Mouse (Mus musculus): Measurements from ENCODE around the gene Mknk2. TPM values are rescaled to one million over a fixed set of nuclear protein-coding genes. Genes with fewer than 3 reads are reported as not detected.

The Mknk2 gene
- polyA plus RNA-seq, 1 experiment: 163 TPM

DNA sequence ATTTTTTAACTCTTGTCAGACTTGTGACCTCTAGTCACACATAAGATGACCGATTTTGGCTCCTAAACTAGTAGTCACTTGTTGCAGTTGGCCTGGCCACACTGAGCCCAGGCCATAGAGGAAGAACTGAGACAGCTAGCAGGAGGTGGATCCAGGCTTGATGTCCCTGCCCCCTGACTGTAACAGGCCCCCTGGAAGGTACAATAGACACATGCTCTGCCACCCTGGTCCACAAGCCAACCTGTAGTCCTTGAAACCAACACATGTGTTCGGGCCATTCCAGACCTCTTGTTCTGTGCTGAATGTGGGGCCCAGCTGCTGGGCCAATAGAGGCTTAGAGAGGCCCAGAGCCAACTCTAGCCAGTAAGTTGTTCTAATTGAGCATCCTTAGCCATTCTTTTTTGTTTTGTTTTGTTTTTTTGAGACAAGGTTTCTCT is 2.4 kb upstream of the Mknk2 start:
- peaks cover 31% of the 10 kb centered on the region for H3K4me1 ChIP-seq (ENCODE audit: control insufficient read depth, insufficient read depth, low read length)
- H3K4me3 ChIP-seq (ENCODE audit: insufficient read depth, low read depth, low read length): no peak overlapping the region
- TF ChIP-seq CTCF (conservative IDR thresholded peaks at IDR 0.05; ENCODE audit: insufficient read depth, insufficient read length, low read depth, low read length): no peak
- DNase-seq: no peak
- 47% methylated on average over 2 of the region's 2 CpGs for WGBS
- no peaks in the 10 kb centered on the region for H3K36me3 ChIP-seq (ENCODE audit: control insufficient read depth, insufficient read depth, low read length)
- peak overlapping the region; percentile 84 for H3K27ac ChIP-seq (ENCODE audit: insufficient read depth, low read depth, low read length)
- no peaks in the 10 kb centered on the region for H3K27me3 ChIP-seq (replicated peaks; ENCODE audit: control insufficient read depth, insufficient read depth, low read length)

DNA sequence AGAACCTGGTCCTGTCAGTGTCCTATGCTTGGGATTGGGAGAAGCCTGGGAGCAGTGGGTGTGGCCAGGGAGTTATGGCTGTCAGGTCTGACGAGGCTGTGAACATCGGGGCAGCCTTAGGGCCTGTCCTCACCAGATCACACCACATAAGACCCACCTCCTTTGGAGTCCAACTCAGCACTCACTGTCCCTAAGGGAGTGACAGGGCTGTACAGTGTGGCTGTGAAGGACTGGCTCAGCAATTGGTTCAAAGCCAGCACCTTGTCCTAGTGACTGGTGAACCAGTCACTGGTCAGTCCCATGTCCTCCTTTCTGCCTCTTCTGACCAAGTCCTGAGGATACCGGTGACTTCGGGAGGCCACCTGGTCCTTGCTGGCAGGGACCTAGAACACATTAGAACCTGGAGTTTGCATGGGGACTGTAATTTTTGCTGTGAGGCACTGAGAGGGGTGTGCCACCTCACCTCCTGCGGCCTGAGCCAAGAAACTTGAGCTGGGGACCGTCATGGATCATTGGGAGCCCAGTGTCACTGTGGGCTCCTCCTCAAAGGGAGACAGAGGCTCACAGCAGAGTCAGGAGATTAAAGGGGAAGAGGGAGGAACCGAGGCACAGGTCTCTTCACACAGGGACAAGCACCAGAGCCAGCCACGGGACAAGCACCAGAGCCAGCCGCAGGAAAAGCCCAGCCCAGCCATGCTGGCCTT is 1.8 kb upstream of the Mknk2 start:
- Histone ChIP-seq H3K4me1 (ENCODE audit: control insufficient read depth, insufficient read depth, low read length) (peaks cover 31% of the 10 kb centered on the region), H3K36me3 (ENCODE audit: control insufficient read depth, insufficient read depth, low read length) (no peaks in the 10 kb centered on the region), H3K4me3 (ENCODE audit: insufficient read depth, low read depth, low read length) (no peak overlapping the region), H3K27me3 (replicated peaks; ENCODE audit: control insufficient read depth, insufficient read depth, low read length) (no peaks in the 10 kb centered on the region), H3K27ac (ENCODE audit: insufficient read depth, low read depth, low read length) (peak overlapping the region; percentile 84)
- no peak for TF ChIP-seq CTCF (conservative IDR thresholded peaks at IDR 0.05; ENCODE audit: insufficient read depth, insufficient read length, low read depth, low read length)
- no peak for TF ChIP-seq POLR2A (IDR thresholded peaks at IDR 0.05; ENCODE audit: low read depth, low read length)
- 33% methylated on average over 9 of the region's 9 CpGs for WGBS
- peak; percentile 56 for DNase-seq

DNA sequence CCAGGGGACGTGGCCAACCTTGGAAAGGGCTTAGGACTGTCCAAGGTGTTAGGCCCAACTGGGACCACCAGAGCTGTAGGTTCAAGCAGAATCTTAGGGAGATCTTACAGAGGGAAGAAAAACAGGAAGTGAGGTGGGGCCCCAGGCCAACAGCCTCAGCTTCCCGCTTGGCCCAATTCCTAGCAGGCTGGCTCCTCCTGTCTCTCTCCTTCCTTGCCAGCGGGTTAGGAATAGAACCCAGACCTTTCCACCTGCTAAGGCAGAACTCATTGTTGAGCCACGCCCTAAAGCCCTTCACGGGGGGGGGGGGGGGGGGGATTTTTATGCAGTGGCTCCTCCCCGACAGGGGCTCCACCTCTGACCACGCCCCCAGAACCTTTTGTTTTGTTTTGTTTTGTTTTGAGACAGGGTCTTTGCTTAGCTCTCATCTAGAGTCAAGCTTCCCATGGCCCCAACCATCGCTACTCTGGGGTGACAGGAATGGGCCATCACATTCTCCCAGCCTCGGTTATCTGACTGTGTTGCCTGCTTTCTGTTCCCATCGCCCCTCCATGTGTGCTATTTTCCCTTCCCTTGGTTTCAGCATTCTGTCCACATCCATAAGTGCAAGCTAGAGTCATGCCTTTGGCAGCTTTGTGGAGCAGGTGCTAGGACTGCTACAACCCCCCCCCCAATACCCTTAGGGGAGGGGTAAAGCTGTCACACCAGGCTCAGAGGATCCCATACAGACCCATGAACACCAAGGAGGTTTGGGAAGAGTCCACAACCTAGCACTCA is 877 bp upstream of the Mknk2 start:
- TF ChIP-seq CTCF (conservative IDR thresholded peaks at IDR 0.05; ENCODE audit: insufficient read depth, insufficient read length, low read depth, low read length) (no peak), POLR2A (IDR thresholded peaks at IDR 0.05; ENCODE audit: low read depth, low read length) (no peak)
- Histone ChIP-seq H3K27me3 (replicated peaks; ENCODE audit: control insufficient read depth, insufficient read depth, low read length) (no peaks in the 10 kb centered on the region), H3K27ac (ENCODE audit: insufficient read depth, low read depth, low read length) (peak overlapping the region; percentile 98), H3K36me3 (ENCODE audit: control insufficient read depth, insufficient read depth, low read length) (no peaks in the 10 kb centered on the region), H3K4me3 (ENCODE audit: insufficient read depth, low read depth, low read length) (no peak overlapping the region), H3K4me1 (ENCODE audit: control insufficient read depth, insufficient read depth, low read length) (peaks cover 37% of the 10 kb centered on the region)
- DNase-seq: peak; percentile 78
- WGBS: 33% methylated on average over 9 of the region's 10 CpGs

DNA sequence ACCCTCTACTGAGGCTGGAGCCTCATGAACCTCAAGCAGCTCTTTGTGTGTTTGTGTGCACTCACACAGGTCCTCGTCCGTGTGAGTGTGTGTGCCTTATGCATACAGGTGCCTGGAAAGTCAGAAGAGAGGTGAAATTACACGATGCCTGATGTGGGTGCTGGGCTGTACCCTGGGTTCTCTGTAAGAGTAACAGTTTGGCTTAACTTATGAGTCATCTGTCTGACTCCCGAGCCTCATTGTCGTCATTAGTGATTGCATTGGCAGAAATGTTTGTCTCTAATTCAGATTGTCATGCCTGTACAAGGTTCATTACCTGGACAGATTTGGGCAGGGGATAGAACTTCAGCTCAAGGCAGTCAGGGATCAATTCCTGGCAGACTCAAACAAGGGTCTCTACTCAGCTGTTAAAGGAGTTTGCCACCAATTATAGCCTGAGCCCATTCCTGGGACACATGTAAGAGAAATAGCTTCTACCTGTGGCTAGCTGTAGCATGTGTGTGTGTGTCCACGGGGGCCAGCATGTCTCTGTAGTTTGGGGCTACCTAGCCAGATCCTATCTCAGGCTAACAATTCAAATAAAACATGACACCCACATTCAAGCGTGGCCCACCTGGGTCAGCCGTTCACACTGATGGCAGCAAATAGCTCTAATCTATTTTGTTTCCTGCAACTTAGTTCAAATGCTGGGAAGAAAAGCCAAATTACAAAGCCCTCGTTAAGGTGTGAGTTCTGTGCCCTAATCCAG is 610 bp downstream of the Mknk2 start:
- H3K4me1 ChIP-seq (ENCODE audit: control insufficient read depth, insufficient read depth, low read length): peaks cover 51% of the 10 kb centered on the region
- no peaks in the 10 kb centered on the region for H3K27me3 ChIP-seq (replicated peaks; ENCODE audit: control insufficient read depth, insufficient read depth, low read length)
- peak overlapping the region; percentile 59 for H3K4me3 ChIP-seq (ENCODE audit: insufficient read depth, low read depth, low read length)
- H3K36me3 ChIP-seq (ENCODE audit: control insufficient read depth, insufficient read depth, low read length): no peaks in the 10 kb centered on the region
- H3K27ac ChIP-seq (ENCODE audit: insufficient read depth, low read depth, low read length): peak overlapping the region; percentile 98
- peak; percentile 45 for DNase-seq
- no peak for TF ChIP-seq CTCF (conservative IDR thresholded peaks at IDR 0.05; ENCODE audit: insufficient read depth, insufficient read length, low read depth, low read length)
- no peak for TF ChIP-seq POLR2A (IDR thresholded peaks at IDR 0.05; ENCODE audit: low read depth, low read length)
- WGBS: 6% methylated on average over 9 of the region's 9 CpGs

DNA sequence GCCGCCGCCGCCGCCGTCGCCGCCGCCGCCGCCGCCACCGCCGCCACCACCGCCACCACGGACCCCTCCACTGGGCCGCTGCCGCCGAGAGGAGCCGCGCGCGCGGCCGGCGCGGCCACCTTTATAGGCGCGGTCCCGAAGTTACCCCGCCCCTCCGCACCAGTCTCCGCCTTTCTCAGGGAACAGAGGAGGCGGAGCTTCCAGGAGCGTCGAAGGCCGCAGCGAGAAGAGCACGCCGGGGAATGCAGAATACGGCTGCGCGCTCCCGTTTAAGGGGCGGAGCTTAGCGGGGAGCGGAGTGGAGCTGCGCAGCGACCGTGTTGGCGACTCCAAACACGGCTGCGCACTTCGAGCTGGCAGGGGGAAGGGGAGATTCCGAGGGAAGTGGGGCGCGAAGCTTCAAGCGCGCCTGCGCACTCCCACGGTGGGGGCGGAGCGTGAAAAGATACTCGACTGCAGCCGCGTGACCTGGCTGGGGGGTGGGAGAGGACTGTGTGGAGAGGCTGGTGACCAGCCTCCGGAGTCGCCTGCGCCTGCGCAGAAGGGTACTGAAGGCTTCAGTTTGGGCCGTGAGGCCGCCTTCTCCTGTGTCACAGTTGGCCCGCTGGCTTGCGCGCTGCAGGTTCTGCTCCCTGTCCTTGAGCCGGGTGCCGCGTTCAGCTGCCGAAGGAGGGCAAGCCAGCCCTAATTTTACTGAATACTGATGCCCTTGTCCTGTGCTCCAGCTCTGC is 1.5 kb downstream of the Mknk2 start:
- peak; percentile 99 for TF ChIP-seq POLR2A (IDR thresholded peaks at IDR 0.05; ENCODE audit: low read depth, low read length)
- no peak for TF ChIP-seq CTCF (conservative IDR thresholded peaks at IDR 0.05; ENCODE audit: insufficient read depth, insufficient read length, low read depth, low read length)
- H3K4me3 ChIP-seq (ENCODE audit: insufficient read depth, low read depth, low read length): peak overlapping the region; percentile 89
- under 1% methylated on average over 78 of the region's 78 CpGs for WGBS
- no peaks in the 10 kb centered on the region for H3K36me3 ChIP-seq (ENCODE audit: control insufficient read depth, insufficient read depth, low read length)
- DNase-seq: peak; percentile 100
- H3K27me3 ChIP-seq (replicated peaks; ENCODE audit: control insufficient read depth, insufficient read depth, low read length): no peaks in the 10 kb centered on the region
- peak overlapping the region; percentile 98 for H3K27ac ChIP-seq (ENCODE audit: insufficient read depth, low read depth, low read length)
- peaks cover 56% of the 10 kb centered on the region for H3K4me1 ChIP-seq (ENCODE audit: control insufficient read depth, insufficient read depth, low read length)

DNA sequence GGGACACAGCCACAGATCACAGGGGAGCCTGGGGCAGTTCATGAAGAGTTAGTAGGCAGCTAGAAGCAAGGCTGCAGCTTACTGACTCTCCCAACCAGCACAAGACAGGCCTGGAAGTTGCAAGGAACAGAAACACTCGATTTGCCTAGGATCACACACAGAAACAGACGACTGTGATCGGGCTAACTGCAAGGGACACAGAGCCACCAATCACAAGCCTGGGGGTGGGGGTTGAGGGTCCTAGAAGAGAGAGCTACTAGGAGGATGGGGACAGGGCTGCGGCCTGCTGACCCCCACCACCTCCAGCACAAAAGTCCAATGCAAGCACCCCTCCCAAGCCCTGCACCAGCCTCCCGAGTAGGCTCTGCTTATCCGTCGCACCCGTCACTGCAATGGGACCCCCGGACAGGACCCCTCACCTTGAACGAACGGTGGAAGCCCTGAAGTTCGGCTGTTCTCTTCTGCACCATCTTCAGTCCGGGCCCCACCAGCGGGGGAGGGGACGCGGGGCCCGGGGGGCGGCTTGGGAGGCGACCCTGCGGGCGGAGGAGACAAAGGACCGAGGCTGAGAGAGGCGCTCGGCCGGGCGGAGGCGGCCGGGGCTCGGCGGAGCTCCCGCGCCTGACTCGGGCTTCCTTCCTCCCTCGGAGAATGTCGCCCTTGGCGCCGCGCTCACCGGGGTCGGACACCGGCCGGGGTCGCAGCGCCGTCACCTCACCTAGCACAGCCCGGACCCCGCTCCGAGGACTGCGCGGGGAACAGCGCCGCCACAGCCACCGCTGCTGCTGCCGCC is 2.3 kb downstream of the Mknk2 start:
- TF ChIP-seq CTCF (conservative IDR thresholded peaks at IDR 0.05; ENCODE audit: insufficient read depth, insufficient read length, low read depth, low read length) (no peak), POLR2A (IDR thresholded peaks at IDR 0.05; ENCODE audit: low read depth, low read length) (no peak)
- no peaks in the 10 kb centered on the region for H3K27me3 ChIP-seq (replicated peaks; ENCODE audit: control insufficient read depth, insufficient read depth, low read length)
- peaks cover 59% of the 10 kb centered on the region for H3K4me1 ChIP-seq (ENCODE audit: control insufficient read depth, insufficient read depth, low read length)
- H3K4me3 ChIP-seq (ENCODE audit: insufficient read depth, low read depth, low read length): peak overlapping the region; percentile 89
- no peaks in the 10 kb centered on the region; the same call in 1 of the 2 replicates for H3K36me3 ChIP-seq (ENCODE audit: control insufficient read depth, insufficient read depth, low read length)
- H3K27ac ChIP-seq (ENCODE audit: insufficient read depth, low read depth, low read length): peak overlapping the region; percentile 82
- under 1% methylated on average over 54 of the region's 54 CpGs for WGBS
- DNase-seq: no peak

All from kidney, adult 2 months (tissue).